Mouse (Mus musculus) thymus, postnatal 10 days (tissue): ENCODE data around the gene Pde4dip.

ENCODE experiments used
- DNase-seq, 2 experiments: peaks; one replicate each; pipeline ENCODE4 v3.0.0; 2021; ENCODE audit warnings: low spot score in 2 of 2

Pde4dip gene

DNA sequence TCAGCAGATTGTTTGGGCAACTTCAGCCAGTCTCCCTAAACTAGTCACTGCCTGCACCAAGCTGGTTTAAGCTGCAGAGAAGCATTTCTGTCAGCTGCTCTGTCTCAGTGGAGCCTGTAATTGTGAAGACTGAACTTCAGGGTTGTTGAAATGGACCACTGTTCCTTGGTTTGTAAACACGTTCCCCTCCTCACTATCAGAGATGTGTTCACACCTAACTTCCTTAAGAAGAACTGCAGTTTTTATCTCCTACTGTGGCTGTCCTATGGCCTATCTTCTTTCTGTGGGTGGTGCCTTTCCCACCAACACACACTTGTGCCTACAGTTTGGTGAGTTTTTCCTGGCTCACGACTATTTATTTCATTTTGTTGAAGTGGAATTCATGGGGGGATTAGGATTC, 199.2 kb downstream of the Pde4dip start:
- DNase-seq, result no peak

GRCm38 (mm10) chr3:97686372-97687117, 202.0 kb downstream of the Pde4dip start:
- no peak for DNase-seq

DNA sequence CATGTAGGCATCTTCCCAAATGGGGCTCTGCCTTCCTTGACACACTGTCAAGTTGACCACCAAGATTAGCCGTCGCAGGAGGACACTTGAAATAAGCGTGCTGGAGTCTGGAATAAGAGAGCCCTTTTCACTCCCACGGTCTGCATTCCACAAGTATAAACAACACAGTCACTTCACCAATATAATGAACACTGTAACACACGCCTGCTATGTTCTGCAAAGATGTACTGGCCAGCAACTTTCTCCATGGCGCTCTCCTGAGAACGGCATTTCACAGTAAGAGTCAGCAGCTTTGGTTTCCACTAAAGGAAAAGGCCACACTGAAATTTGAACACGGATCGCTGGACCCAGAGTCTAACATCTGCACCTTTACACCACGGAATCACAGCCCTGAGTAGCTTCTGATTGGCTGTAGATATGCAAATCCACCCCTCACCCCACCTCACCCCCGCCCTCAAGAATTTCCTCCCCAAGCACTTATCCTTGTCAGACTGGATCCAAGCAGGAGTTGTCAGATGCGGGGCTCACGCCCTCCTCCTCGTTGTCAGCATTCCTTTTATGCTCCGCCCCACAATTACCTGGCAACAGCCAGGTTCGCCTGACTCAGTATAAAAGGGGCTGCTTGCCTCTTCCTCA, 204.8 kb downstream of the Pde4dip start:
- DNase-seq, result no peak

DNA sequence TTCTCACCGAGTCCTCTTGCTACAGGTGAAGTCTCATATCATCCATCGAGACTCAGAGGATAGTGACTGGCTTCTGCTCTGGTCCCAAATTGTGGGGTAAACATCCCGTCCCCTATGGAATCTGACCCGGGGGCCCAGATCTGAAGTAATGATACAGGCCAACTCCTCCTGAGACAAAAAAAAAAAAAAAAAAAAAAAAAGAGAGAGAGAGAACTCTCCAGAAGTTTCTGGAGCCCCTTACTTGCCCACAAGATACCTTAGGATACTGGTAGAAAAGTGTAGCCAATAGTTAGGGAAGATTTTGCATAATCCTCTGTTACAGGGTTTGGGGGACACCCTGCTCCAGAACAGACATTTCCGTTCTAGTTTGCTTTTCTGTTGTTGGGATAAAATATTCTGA, 205.9 kb downstream of the Pde4dip start:
- DNase-seq, result no peak

DNA sequence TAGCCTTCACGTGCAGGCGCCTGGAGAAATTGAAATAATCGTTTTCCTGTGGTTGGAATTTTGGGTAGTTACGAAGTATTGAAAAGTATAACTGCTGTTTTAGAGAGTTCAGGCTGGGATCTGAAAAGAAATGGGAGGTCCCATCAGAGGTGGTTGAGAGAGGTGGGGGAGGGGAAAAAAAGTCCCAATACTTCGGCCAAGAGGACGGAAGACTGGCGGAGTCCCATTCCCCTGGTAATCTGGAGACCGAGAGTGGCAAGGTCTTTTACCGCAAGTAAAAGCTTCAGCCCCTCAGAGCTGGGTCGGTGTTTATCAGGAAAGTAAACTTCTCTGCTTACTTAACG, 206.4 kb downstream of the Pde4dip start:
- no peak for DNase-seq

DNA sequence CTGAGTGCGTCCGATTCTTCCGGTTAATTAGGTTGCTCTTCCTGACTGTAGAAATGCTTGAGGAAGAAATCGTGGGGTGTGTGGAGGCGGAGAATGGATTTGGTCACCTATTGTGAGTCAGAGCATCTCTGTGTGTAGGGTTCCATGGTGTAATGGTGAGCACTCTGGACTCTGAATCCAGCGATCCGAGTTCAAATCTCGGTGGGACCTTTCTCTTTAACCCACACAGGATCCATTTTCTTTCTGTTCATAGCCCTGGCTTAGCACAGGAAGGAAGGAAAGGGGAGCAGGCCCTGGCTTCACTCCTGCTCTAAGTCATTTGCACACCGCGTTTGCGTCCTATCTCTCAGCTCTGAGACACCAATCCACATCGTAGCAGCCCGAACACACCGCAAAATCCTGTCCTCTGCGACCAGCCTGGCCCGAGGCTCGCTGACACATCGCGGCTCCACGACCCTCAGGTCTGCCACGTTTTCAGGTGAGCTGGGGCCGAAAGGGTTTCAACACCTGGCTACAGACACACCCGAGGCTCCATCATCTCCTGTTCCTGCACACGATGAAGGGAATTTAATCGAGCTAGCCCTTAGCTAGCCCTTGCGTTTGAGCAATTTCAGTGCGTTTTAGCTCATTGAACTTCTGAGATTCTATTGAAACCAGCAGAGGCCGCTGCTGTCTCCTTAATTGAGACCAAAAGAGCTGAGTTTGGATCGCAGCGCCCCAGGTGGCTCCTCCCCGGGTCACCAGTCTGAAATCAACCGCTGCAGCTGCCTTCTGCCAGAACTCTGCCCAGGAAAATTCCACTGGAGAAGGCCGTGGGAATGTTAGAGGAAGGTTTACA, 207.0 kb downstream of the Pde4dip start:
- peak; percentile 44 to 60 for DNase-seq

- peak; percentile 77 to 91 for DNase-seq
Observed at GRCm38 (mm10) chr3:97680631-97681320, 207.7 kb downstream of the Pde4dip start.

DNA sequence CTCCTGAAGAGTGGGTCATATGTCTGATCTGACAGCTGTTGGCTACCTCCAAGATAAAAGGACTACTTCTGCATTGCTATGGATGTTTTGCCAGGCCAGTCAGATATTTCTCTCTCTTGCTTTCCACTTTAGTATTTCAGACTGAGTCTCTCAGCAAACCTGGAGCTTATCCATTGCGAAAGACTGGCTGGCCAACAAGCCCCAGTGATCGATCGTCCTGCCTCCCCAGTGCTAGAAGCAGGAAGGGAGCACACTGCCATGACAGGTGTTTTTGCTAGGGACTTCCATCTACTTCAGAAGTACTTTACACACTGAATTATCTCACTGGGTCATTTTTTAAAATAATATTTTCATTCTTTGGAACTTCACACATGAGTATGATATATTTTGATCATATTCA, 210.1 kb downstream of the Pde4dip start:
- no peak for DNase-seq

- no peak for DNase-seq
Observed at GRCm38 (mm10) chr3:97676126-97676525, 212.4 kb downstream of the Pde4dip start.

- no peak for DNase-seq
Observed at GRCm38 (mm10) chr3:97674644-97675110, 213.8 kb downstream of the Pde4dip start, which contains the start of gene Gm17651. Gene Gm17651 (minus strand): TSS chr3:97674694.

- DNase-seq, result no peak
Observed at GRCm38 (mm10) chr3:97667093-97667675, 221.3 kb downstream of the Pde4dip start.

DNA sequence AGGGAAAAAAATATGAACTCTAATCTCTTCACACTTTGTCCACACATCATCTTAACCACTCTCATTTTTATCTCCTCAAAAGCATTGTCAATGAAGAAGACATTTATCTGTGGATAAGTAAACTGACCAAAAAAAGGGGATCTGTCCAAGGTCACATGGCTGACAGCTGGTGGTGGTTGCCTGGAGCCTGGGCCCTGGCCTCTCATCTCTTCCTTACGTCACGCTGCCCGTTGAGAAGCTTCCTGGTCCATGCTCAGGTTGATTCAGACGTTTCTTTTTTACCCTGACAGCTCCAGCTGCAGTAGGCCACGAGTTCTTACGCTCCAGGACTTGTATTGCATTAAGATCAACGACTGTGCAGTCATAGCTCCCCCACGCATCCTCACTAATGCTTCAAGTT, 222.4 kb downstream of the Pde4dip start:
- no peak for DNase-seq

- no peak for DNase-seq
Observed at GRCm38 (mm10) chr3:97665525-97665924, 223.0 kb downstream of the Pde4dip start.

DNA sequence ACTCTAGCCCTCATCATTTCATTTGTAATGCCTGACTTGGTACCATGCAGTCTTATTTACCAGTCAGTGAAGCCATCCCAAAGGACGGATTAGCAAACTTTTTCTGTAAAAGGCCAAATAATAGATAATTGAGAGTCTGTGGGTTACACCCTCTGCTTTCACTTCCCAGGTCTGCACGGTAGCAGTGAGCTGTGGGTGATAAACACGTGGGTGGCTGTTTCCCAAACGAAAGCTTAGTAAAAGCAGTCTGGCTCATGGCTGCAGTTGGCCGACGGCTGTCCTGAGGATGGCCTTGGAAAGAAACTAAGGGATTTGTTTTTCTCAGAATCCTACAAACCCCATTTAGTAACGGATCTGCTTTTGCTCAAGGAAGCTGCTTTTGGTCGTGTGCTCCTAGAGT, 227.3 kb downstream of the Pde4dip start:
- DNase-seq, result no peak

DNA sequence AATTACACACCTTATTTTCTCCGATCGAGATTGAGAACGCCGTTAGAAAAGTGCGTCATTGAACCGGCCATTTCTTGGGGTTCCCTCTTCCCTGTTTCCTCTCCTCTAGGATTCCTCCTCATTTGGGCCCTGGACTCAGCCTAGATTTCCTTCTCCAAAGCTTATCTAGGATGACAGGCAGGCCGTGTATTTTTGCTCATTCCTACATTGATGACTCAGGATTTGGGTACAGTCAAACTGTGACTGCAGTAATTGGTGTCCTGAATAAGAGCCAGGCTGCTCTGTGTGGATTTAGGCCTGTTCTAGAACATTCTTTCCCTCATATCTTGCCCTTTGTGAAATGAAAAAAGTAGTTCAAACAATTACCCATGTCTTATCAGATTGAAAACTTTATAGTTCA, 228.8 kb downstream of the Pde4dip start:
- DNase-seq, result no peak

GRCm38 (mm10) chr3:97658426-97659193, 229.9 kb downstream of the Pde4dip start:
- peak in 1 of 2 experiments; percentile 64 for DNase-seq

DNA sequence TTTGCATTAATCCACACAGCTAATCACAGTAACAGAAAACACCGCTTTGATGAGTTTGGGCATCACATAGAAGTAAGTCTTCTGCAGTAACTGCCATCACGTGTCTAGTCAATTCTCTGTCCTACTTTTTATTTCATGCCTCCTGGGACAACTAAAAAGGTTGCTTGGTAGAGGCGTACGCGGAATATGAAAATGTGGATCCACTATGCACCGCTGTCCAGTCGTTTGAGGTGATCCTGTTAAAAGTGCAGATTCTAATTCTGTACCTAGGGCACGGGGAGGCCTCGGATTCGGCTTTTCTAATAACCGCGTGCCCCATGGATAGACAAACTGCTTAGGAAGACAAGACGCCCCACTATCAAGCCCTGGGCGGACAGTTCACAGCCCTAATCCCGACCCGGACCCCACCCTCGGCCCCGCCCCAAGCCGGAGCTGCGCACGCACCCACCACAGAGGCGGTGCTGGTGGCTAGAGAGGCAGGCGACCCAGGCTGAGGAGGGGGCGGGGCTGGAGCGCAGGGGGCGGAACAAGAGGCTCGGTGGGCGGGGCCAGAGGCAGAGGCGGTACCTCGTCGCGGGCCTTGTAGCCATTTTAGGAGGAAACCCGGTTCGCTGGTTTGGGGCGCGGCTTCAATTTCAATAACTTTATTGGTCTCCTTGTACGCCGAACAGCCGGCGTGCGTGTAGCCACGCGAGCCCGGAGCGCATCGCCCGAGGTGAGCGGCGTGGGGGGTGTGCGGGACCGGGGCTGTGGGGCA, 230.7 kb downstream of the Pde4dip start, which contains the start of gene Prkab2:
Gene Prkab2 (plus strand): TSS at position 539 of the 757 bp plus-strand sequence.
- DNase-seq, result peak; percentile 99 to 100

DNA sequence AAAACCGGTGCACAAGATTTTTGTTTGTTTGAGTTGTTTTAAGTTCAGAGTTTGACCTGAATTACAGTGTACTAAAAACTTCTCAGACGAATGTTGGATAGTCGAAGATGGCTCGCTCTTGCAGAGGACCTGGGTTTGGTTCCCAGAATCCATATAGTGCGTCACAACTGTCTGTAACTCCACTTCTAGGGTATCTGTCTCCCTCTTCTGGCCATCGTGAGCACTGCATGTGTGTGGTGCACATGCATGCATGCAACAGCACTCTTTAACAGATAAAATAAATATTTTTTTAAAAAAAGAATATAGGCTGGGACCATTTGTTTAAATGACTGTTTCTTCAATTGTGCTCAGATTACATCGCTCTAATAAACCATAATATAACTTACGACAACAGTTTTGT, 233.6 kb downstream of the Pde4dip start:
- peak; percentile 10 to 39 for DNase-seq

GRCm38 (mm10) chr3:97653781-97654180, 234.7 kb downstream of the Pde4dip start:
- no peak for DNase-seq

- DNase-seq, result no peak
Observed at GRCm38 (mm10) chr3:97651604-97652003, 236.9 kb downstream of the Pde4dip start.
